10 mouse cellular contexts compared by ENCODE assay signal in the genomic region with DNA sequence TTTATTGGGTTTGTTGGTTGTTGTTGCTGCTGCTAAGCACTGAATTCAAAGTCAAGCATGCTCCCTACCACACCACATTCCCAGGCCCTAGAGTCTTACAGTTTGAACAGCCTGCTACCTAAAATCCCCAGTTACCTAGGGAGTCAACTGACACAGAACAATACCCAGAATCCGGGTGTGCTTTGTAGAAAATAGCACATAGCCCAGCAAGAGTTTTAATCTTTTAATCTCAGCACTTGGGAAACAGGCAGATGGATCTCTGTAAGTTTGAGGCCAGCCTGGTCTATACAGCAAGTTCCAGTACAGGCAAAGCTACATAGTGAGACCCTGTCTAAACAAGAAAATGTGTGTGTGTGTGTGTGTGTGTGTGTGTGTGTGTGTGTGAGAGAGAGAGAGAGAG. TPM values are rescaled to one million over a fixed set of nuclear protein-coding genes. Genes with fewer than 3 reads are reported as not detected.
A peak's percentile ranks its signal among the peaks of the same experiment; 100 is the strongest.
DNase-seq lines count a peak whose midpoint lies in the region; ATAC-seq and TF ChIP-seq lines count a peak whose summit lies in the region.
"Had no signal": no experiment of that assay in that cellular context is flagged by ENCODE, and none has a peak within 500 bp of the region (broad histone marks: within the 10 kb centered on the region; RNA-seq: fewer than 3 reads in every experiment).

No protein-coding gene starts in this region.

- TF ChIP-seq EP300 in liver, embryonic 14.5 days (IDR thresholded peaks at IDR 0.05; ENCODE audit: low read depth), result no peak

- peak overlapping the region; percentile 67; the same call in 1 of the 2 replicates for H3K4me2 ChIP-seq in hindbrain, embryonic 14.5 days (replicated peaks)
- no peak overlapping the region for H3K4me2 ChIP-seq in hindbrain, embryonic 16.5 days (ENCODE audit: low read length)
- peak overlapping the region; percentile 78 for H3K4me2 ChIP-seq in liver, embryonic 14.5 days (ENCODE audit: low read depth)

- H3K27me3 ChIP-seq in hindbrain, embryonic 14.5 days (ENCODE audit: control insufficient read depth, insufficient read depth, low read length), result no peaks in the 10 kb centered on the region
- H3K27me3 ChIP-seq in hindbrain, embryonic 16.5 days (replicated peaks; ENCODE audit: control insufficient read depth, insufficient read depth, low read length), result no peaks in the 10 kb centered on the region
- H3K27me3 ChIP-seq in G1E (ENCODE audit: insufficient read depth, low read length), result no peaks in the 10 kb centered on the region
- H3K27me3 ChIP-seq in embryonic facial prominence, embryonic 10.5 days (replicated peaks; ENCODE audit: low read depth, poor library complexity, severe bottlenecking), result no peaks in the 10 kb centered on the region
- H3K27me3 ChIP-seq in liver, embryonic 14.5 days (ENCODE audit: control insufficient read depth, insufficient read depth, low read length), result no peaks in the 10 kb centered on the region

- H3K27ac ChIP-seq in hindbrain, embryonic 14.5 days, result no peak overlapping the region
- H3K27ac ChIP-seq in hindbrain, embryonic 16.5 days (ENCODE audit: low read depth, low read length), result no peak overlapping the region
- no peak overlapping the region for H3K27ac ChIP-seq in embryonic facial prominence, embryonic 10.5 days (replicated peaks)
- H3K27ac ChIP-seq in liver, embryonic 14.5 days, result peak overlapping the region; percentile 66

- DNase-seq in hindbrain, embryonic 14.5 days (ENCODE audit: low spot score), result no peak
- no peak for DNase-seq in G1E (ENCODE audit: low spot score)
- DNase-seq in embryonic facial prominence, embryonic 10.5 days (ENCODE audit: low spot score), result peak; percentile 4
- no peak for DNase-seq in liver, embryonic 14.5 days (ENCODE audit: low read depth in 3 of 3, low spot score in 3 of 3)
- DNase-seq: cerebellum, postnatal 36 days; gastrocnemius, postnatal 10 days; lung, postnatal 14 days had no signal

- H3K9me3 ChIP-seq in hindbrain, embryonic 14.5 days (ENCODE audit: control insufficient read depth, low read length), result no peaks in the 10 kb centered on the region
- no peaks in the 10 kb centered on the region for H3K9me3 ChIP-seq in hindbrain, embryonic 16.5 days (ENCODE audit: control insufficient read depth, low read length)
- H3K9me3 ChIP-seq in G1E (replicated peaks), result peaks cover 8% of the 10 kb centered on the region
- H3K9me3 ChIP-seq in embryonic facial prominence, embryonic 10.5 days, result no peaks in the 10 kb centered on the region
- H3K9me3 ChIP-seq in liver, embryonic 14.5 days (ENCODE audit: control insufficient read depth, low read length), result no peaks in the 10 kb centered on the region

- no peak overlapping the region for H3K4me3 ChIP-seq in hindbrain, embryonic 14.5 days (replicated peaks; ENCODE audit: low read length)
- no peak overlapping the region for H3K4me3 ChIP-seq in hindbrain, embryonic 16.5 days (ENCODE audit: low read length)
- peak overlapping the region; percentile 74; the same call in 1 of the 2 replicates for H3K4me3 ChIP-seq in G1E (ENCODE audit: low read depth, low read length)
- peak overlapping the region; percentile 71; the same call in 1 of the 2 replicates for H3K4me3 ChIP-seq in embryonic facial prominence, embryonic 10.5 days
- peak overlapping the region; percentile 68 to 89 for H3K4me3 ChIP-seq in liver, embryonic 14.5 days (ENCODE audit: insufficient read depth in 1 of 2, low read depth in 2 of 2, low read length in 2 of 2)

- no peak for ATAC-seq in hindbrain, embryonic 14.5 days (ENCODE audit: low FRiP score)
- ATAC-seq in hindbrain, embryonic 16.5 days, result no peak
- no peak for ATAC-seq in G1E (ENCODE audit: extremely low read depth, insufficient number of reproducible peaks, low FRiP score, poor library complexity, severe bottlenecking)
- ATAC-seq in liver, embryonic 14.5 days (ENCODE audit: insufficient read depth), result no peak
- ATAC-seq in megakaryocyte progenitor cell, adult 5-6 weeks (replicated peaks; ENCODE audit: poor library complexity), result no peak
- ATAC-seq in frontal cortex, adult (ENCODE audit: low TSS enrichment), result no peak

- H3K36me3 ChIP-seq in hindbrain, embryonic 14.5 days (replicated peaks; ENCODE audit: control insufficient read depth, insufficient read depth), result no peaks in the 10 kb centered on the region
- H3K36me3 ChIP-seq in hindbrain, embryonic 16.5 days (ENCODE audit: control insufficient read depth, insufficient read depth, low read length), result no peaks in the 10 kb centered on the region
- peaks cover 41% of the 10 kb centered on the region for H3K36me3 ChIP-seq in G1E (replicated peaks)
- H3K36me3 ChIP-seq in embryonic facial prominence, embryonic 10.5 days (replicated peaks), result peaks cover 15% of the 10 kb centered on the region; the same call in 1 of the 2 replicates
- H3K36me3 ChIP-seq in liver, embryonic 14.5 days (replicated peaks; ENCODE audit: control insufficient read depth, insufficient read depth, low read depth), result peaks cover 11% of the 10 kb centered on the region

- no peak for TF ChIP-seq CTCF in G1E (IDR thresholded peaks at IDR 0.05; ENCODE audit: low read depth, low read length)
- TF ChIP-seq CTCF in liver, embryonic 14.5 days (IDR thresholded peaks at IDR 0.05; ENCODE audit: low read depth), result no peak

- H3K4me1 ChIP-seq in hindbrain, embryonic 14.5 days (replicated peaks; ENCODE audit: control insufficient read depth, insufficient read depth, low read length), result 0 out of 2 replicates have a peak, but pooled peaks cover 6% of the 10 kb centered on the region
- peaks cover 14% of the 10 kb centered on the region for H3K4me1 ChIP-seq in hindbrain, embryonic 16.5 days (ENCODE audit: control insufficient read depth, insufficient read depth, low read depth, low read length)
- peaks cover 87% of the 10 kb centered on the region for H3K4me1 ChIP-seq in G1E (ENCODE audit: insufficient read depth, low read depth, low read length)
- H3K4me1 ChIP-seq in embryonic facial prominence, embryonic 10.5 days, result peaks cover 30% of the 10 kb centered on the region
- H3K4me1 ChIP-seq in liver, embryonic 14.5 days (replicated peaks; ENCODE audit: control insufficient read depth in 2 of 2, insufficient read depth in 2 of 2, low read length in 1 of 2), result peaks cover 49 to 58% of the 10 kb centered on the region in 2 experiments

- no peak overlapping the region for H3K9ac ChIP-seq in hindbrain, embryonic 14.5 days
- no peak overlapping the region for H3K9ac ChIP-seq in hindbrain, embryonic 16.5 days (ENCODE audit: low read depth, low read length)
- H3K9ac ChIP-seq in liver, embryonic 14.5 days (replicated peaks), result peak overlapping the region; percentile 94

- WGBS in hindbrain, embryonic 14.5 days, result 85% methylated on average over 1 of the region's 1 CpGs
- WGBS in hindbrain, embryonic 16.5 days, result 79% methylated on average over 1 of the region's 1 CpGs
- WGBS in embryonic facial prominence, embryonic 10.5 days, result 70% methylated on average over 1 of the region's 1 CpGs
- 41% methylated on average over 1 of the region's 1 CpGs for whole genome bisulfite sequencing in liver, embryonic 14.5 days (ENCODE audit: insufficient replicate concordance)

RNA-seq across cellular contexts. Expression of gene Dnah8, which starts 13.4 kb away (rescaled TPM):
- polyA plus RNA-seq in hindbrain, embryonic 14.5 days (2014; fragmentation: Nextera tagmentation; extraction: Ambion mirVana), result 2.6 and 3.1 TPM in 2 replicates
- polyA plus RNA-seq in hindbrain, embryonic 16.5 days (2015; fragmentation: Nextera tagmentation; extraction: Ambion mirVana), result 1.7 and 2.4 TPM in 2 replicates
- total RNA-seq in G1E (2014; fragmentation: Nextera tagmentation) (49.3 and 69.4 TPM in 2 replicates), G1E (2017) (37.0 and 42.5 TPM in 2 replicates)
- polyA plus RNA-seq in G1E (2012), result 1.5 and 3.5 TPM in 2 replicates
- polyA plus RNA-seq in embryonic facial prominence, embryonic 10.5 days (2016; fragmentation: Nextera tagmentation; extraction: Ambion mirVana), result 0.87 and 0.88 TPM in 2 replicates
- 1.1 and 1.8 TPM in 2 replicates for polyA plus RNA-seq in liver, embryonic 14.5 days (2012; rRNA removed)
- polyA plus RNA-seq in liver, embryonic 14.5 days (2014; fragmentation: Nextera tagmentation; extraction: Ambion mirVana), result 0.83 and 1.2 TPM in 2 replicates
- total RNA-seq in megakaryocyte progenitor cell, adult 5-6 weeks (2015), result 25.8 and 27.1 TPM in 2 replicates
- 19.6 and 34.1 TPM in 2 replicates for total RNA-seq in megakaryocyte progenitor cell, adult 5-6 weeks (2017)

RNA-seq across cellular contexts. Expression of gene Glo1, which starts 15.9 kb away (rescaled TPM):
- 185 and 194 TPM in 2 replicates for polyA plus RNA-seq in hindbrain, embryonic 14.5 days (2014; fragmentation: Nextera tagmentation; extraction: Ambion mirVana)
- 170 and 172 TPM in 2 replicates for polyA plus RNA-seq in hindbrain, embryonic 16.5 days (2015; fragmentation: Nextera tagmentation; extraction: Ambion mirVana)
- total RNA-seq in G1E (2014; fragmentation: Nextera tagmentation), result 402 and 407 TPM in 2 replicates
- total RNA-seq in G1E (2017), result 913 and 1,040 TPM in 2 replicates
- polyA plus RNA-seq in G1E (2012), result 42.2 and 90.8 TPM in 2 replicates
- 210 and 216 TPM in 2 replicates for polyA plus RNA-seq in embryonic facial prominence, embryonic 10.5 days (2016; fragmentation: Nextera tagmentation; extraction: Ambion mirVana)
- polyA plus RNA-seq in liver, embryonic 14.5 days (2012; rRNA removed), result 98.1 and 103 TPM in 2 replicates
- polyA plus RNA-seq in liver, embryonic 14.5 days (2014; fragmentation: Nextera tagmentation; extraction: Ambion mirVana), result 273 and 280 TPM in 2 replicates
- total RNA-seq in megakaryocyte progenitor cell, adult 5-6 weeks (2015), result 112 and 117 TPM in 2 replicates
- total RNA-seq in megakaryocyte progenitor cell, adult 5-6 weeks (2017), result 118 and 129 TPM in 2 replicates

RNA-seq across cellular contexts. Expression of gene Btbd9, which starts 34.5 kb away (rescaled TPM):
- 117 and 126 TPM in 2 replicates for polyA plus RNA-seq in hindbrain, embryonic 14.5 days (2014; fragmentation: Nextera tagmentation; extraction: Ambion mirVana)
- 135 TPM in 2 replicates for polyA plus RNA-seq in hindbrain, embryonic 16.5 days (2015; fragmentation: Nextera tagmentation; extraction: Ambion mirVana)
- total RNA-seq in G1E (2014; fragmentation: Nextera tagmentation), result 37.5 and 57.5 TPM in 2 replicates
- 25.5 and 33.6 TPM in 2 replicates for total RNA-seq in G1E (2017)
- polyA plus RNA-seq in G1E (2012), result 68.4 and 97.3 TPM in 2 replicates
- polyA plus RNA-seq in embryonic facial prominence, embryonic 10.5 days (2016; fragmentation: Nextera tagmentation; extraction: Ambion mirVana), result 57.2 and 58.1 TPM in 2 replicates
- 2.6 and 2.7 TPM in 2 replicates for polyA plus RNA-seq in liver, embryonic 14.5 days (2012; rRNA removed)
- polyA plus RNA-seq in liver, embryonic 14.5 days (2014; fragmentation: Nextera tagmentation; extraction: Ambion mirVana), result 8.0 and 9.6 TPM in 2 replicates
- total RNA-seq in megakaryocyte progenitor cell, adult 5-6 weeks (2015), result 20.1 and 25.4 TPM in 2 replicates
- total RNA-seq in megakaryocyte progenitor cell, adult 5-6 weeks (2017), result 17.2 and 22.9 TPM in 2 replicates

Comparison
In these comparisons a context has a peak if more than half of its experiments do, and no peak if none do; other contexts are left out.
1. H3K4me3 ChIP-seq: peak in G1E (single experiment), embryonic facial prominence, embryonic 10.5 days (single experiment) and liver, embryonic 14.5 days (2 of 2); none in hindbrain, embryonic 14.5 days (single experiment) and hindbrain, embryonic 16.5 days (single experiment).